Mouse (Mus musculus) limb, embryonic 12.5 days (tissue): ENCODE data around the gene Marco. TPM values are rescaled to one million over a fixed set of nuclear protein-coding genes. Genes with fewer than 3 reads are reported as not detected.

Experiments
- ATAC-seq: fragments of 200-750 bp; cut with Nextera tagmentation; 2 replicates; pipeline ENCODE4 v1.8.0; 2017; ENCODE audit warnings: low read depth, moderate TSS enrichment; ENCODE audit not compliant: insufficient number of reproducible peaks, insufficient read depth, low FRiP score, low TSS enrichment
- H3K27ac ChIP-seq: fragments of 300-500 bp; sonication (generic); 2 replicates; pipeline ENCODE4 v1.5.1; 2016; ENCODE audit warnings: mild to moderate bottlenecking, moderate library complexity
- H3K27me3 ChIP-seq: fragments of 300-500 bp; sonication (generic); 2 replicates; pipeline ENCODE4 v1.6.1; 2016; ENCODE audit warnings: mild to moderate bottlenecking, moderate library complexity
- H3K36me3 ChIP-seq: fragments of 300-500 bp; sonication (generic); 2 replicates; pipeline ENCODE4 v1.6.1; 2016; ENCODE audit warnings: mild to moderate bottlenecking, moderate library complexity
- H3K4me1 ChIP-seq: fragments of 300-500 bp; sonication (generic); replicated peaks from 2 replicates; pipeline ENCODE4 v1.6.1; 2016
- H3K4me2 ChIP-seq: fragments of 300-500 bp; sonication (generic); 2 replicates; pipeline ENCODE4 v1.6.1; 2016; ENCODE audit warnings: mild to moderate bottlenecking, moderate library complexity
- H3K4me3 ChIP-seq: fragments of 300-500 bp; sonication (generic); replicated peaks from 2 replicates; pipeline ENCODE4 v1.5.1; 2016; ENCODE audit warnings: mild to moderate bottlenecking
- H3K9ac ChIP-seq: fragments of 300-500 bp; sonication (generic); replicated peaks from 2 replicates; pipeline ENCODE4 v1.6.1; 2016; ENCODE audit warnings: mild to moderate bottlenecking, moderate library complexity
- H3K9me3 ChIP-seq: fragments of 300-500 bp; sonication (generic); 2 replicates; pipeline ENCODE4 v1.6.1; 2016; ENCODE audit warnings: mild to moderate bottlenecking, moderate library complexity
- WGBS: fragments of 180-500 bp; shearing (Covaris S2); methylation state at CpG from one replicate; pipeline ENCODE4 v1.1.7; 2016; 5-methylcytosine and 5-hydroxymethylcytosine counted together
- polyA plus RNA-seq: library from polyadenylated mRNA; unstranded; fragments of >200 nt; fragmentation: Nextera tagmentation; extraction: Ambion mirVana; gene quantifications from 2 replicates; pipeline ENCODE4 v1.2.1, GENCODE M21; 2016

The Marco gene
- polyA plus RNA-seq, 1 experiment from 2014 or later: not detected

- H3K36me3 ChIP-seq: no peaks in the 10 kb centered on the region
- no peak overlapping the region for H3K9ac ChIP-seq
- ATAC-seq: no peak
- H3K4me2 ChIP-seq: no peak overlapping the region
- no peaks in the 10 kb centered on the region for H3K9me3 ChIP-seq
- no peaks in the 10 kb centered on the region for H3K27me3 ChIP-seq
- H3K27ac ChIP-seq: no peak overlapping the region
- no peaks in the 10 kb centered on the region for H3K4me1 ChIP-seq
- WGBS: 35% methylated on average over 2 of the region's 2 CpGs
- H3K4me3 ChIP-seq: no peak overlapping the region
Observed at GRCm38 (mm10) chr1:120441587-120441986, 63.2 kb downstream of the Marco start.

DNA sequence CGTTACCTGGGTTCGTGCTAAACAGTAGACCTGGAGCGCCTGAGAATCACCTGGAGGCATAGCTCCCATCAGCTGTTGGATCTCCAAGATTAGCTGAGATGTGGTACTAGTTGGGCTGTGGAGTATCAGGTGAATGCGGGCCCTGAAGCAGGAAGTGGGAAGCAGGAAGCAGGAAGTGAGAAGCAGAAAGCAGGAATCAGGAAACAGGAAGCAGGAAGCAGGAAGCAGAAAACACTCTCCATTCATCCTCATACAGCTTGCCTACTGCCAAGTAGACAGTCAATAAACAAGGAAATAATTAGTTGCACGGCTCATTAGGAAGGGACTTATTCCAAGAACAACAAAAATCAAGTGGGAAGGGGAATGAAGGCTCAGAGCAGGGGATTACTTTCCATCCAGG, 69.2 kb downstream of the Marco start:
- Histone ChIP-seq H3K36me3 (no peaks in the 10 kb centered on the region), H3K4me1 (no peaks in the 10 kb centered on the region), H3K4me3 (no peak overlapping the region), H3K9ac (no peak overlapping the region), H3K4me2 (no peak overlapping the region), H3K27me3 (no peaks in the 10 kb centered on the region), H3K27ac (no peak overlapping the region), H3K9me3 (no peaks in the 10 kb centered on the region)
- no peak for ATAC-seq
- 87% methylated on average over 5 of the region's 5 CpGs for WGBS

DNA sequence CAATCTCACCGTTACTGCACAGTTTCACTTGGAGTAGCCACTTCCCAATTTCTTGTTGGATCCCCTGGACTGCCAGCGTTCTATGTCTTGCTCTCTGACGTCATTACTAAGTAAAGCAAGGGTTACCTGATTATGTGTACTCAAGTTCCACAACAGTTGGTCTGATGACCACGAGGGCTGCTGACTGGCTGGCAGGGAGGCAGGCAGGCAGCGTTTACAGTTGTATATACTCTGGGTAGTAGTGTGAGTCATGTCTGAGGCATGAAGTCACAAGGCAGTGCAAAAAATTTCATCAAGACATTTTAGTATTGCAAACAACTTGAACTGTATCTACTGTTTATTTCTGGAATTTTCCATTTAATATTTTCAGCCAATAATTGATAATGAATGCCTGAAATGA, 74.7 kb downstream of the Marco start:
- Histone ChIP-seq H3K4me2 (no peak overlapping the region), H3K36me3 (no peaks in the 10 kb centered on the region), H3K9me3 (no peaks in the 10 kb centered on the region), H3K9ac (no peak overlapping the region), H3K4me3 (no peak overlapping the region), H3K27me3 (no peaks in the 10 kb centered on the region), H3K27ac (no peak overlapping the region), H3K4me1 (no peaks in the 10 kb centered on the region)
- WGBS: 75% methylated on average over 5 of the region's 5 CpGs
- ATAC-seq: no peak

- Histone ChIP-seq H3K4me3 (no peak overlapping the region), H3K36me3 (no peaks in the 10 kb centered on the region), H3K27me3 (no peaks in the 10 kb centered on the region), H3K4me2 (no peak overlapping the region), H3K4me1 (no peaks in the 10 kb centered on the region), H3K9me3 (no peaks in the 10 kb centered on the region), H3K27ac (no peak overlapping the region), H3K9ac (no peak overlapping the region)
- 68% methylated on average over 8 of the region's 8 CpGs for WGBS
- ATAC-seq: no peak
Observed at GRCm38 (mm10) chr1:120425587-120425986, 79.2 kb downstream of the Marco start.

Other genes starting within 250 kb of the Marco start
- 3.8 and 3.9 TPM in 2 replicates for gene Steap3, start 232.3 kb downstream of the Marco start, polyA plus RNA-seq
- not detected in 2 replicates for gene C1ql2, start 164.4 kb downstream of the Marco start, polyA plus RNA-seq
- gene En1, start 97.4 kb upstream of the Marco start, polyA plus RNA-seq: 1.8 TPM in 2 replicates